Mouse (Mus musculus) stomach, embryonic 16.5 days (tissue): ENCODE measurements around the gene Tomm7. TPM values are rescaled to one million over a fixed set of nuclear protein-coding genes. Genes with fewer than 3 reads are reported as not detected.

ENCODE experiments used
- ATAC-seq: fragments of 200-750 bp; cut with Nextera tagmentation; 2 replicates; pipeline ENCODE4 v1.8.0; 2017; ENCODE audit warnings: moderate number of reproducible peaks, moderate TSS enrichment; ENCODE audit not compliant: insufficient read depth, low FRiP score
- H3K27ac ChIP-seq: fragments of 300-500 bp; sonication (generic); 2 replicates; pipeline ENCODE4 v1.5.1; 2014; ENCODE audit warnings: low read length
- H3K27me3 ChIP-seq: fragments of 300-500 bp; sonication (generic); 2 replicates; pipeline ENCODE4 v1.6.1; 2014; ENCODE audit warnings: low read length, control low read depth, mixed read lengths; ENCODE audit not compliant: control insufficient read depth, insufficient read depth
- H3K36me3 ChIP-seq: fragments of 300-500 bp; sonication (generic); 2 replicates; pipeline ENCODE4 v1.6.1; 2014; ENCODE audit warnings: low read length; ENCODE audit not compliant: control insufficient read depth, insufficient read depth
- H3K4me1 ChIP-seq: fragments of 300-500 bp; sonication (generic); 2 replicates; pipeline ENCODE4 v1.6.1; 2014; ENCODE audit warnings: low read length, control low read depth, mixed read lengths; ENCODE audit not compliant: control insufficient read depth, insufficient read depth
- H3K4me2 ChIP-seq: fragments of 300-500 bp; sonication (generic); 2 replicates; pipeline ENCODE4 v1.6.1; 2014; ENCODE audit warnings: low read depth, low read length, mixed read lengths
- H3K4me3 ChIP-seq: fragments of 300-500 bp; sonication (generic); replicated peaks from 2 replicates; pipeline ENCODE4 v1.5.1; 2014; ENCODE audit warnings: mild to moderate bottlenecking, low read length
- H3K9ac ChIP-seq: fragments of 300-500 bp; sonication (generic); 2 replicates; pipeline ENCODE4 v1.6.1; 2014; ENCODE audit warnings: low read length
- H3K9me3 ChIP-seq: fragments of 300-500 bp; sonication (generic); replicated peaks from 2 replicates; pipeline ENCODE4 v1.6.1; 2016; ENCODE audit warnings: low read length, control low read depth; ENCODE audit not compliant: control insufficient read depth
- WGBS: fragments of 180-500 bp; shearing (Covaris S2); extraction: QIAGEN DNeasy Blood & Tissue Kit; methylation state at CpG from one replicate; pipeline ENCODE4 v1.1.7; 2014; 5-methylcytosine and 5-hydroxymethylcytosine counted together
- polyA plus RNA-seq: library from polyadenylated mRNA; unstranded; fragments of >200 nt; fragmentation: Nextera tagmentation; extraction: Ambion mirVana; gene quantifications from 2 replicates; pipeline ENCODE4 v1.2.1, GENCODE M21; 2015

Tomm7 gene
- polyA plus RNA-seq, 1 experiment from 2014 or later, result 120 TPM

DNA sequence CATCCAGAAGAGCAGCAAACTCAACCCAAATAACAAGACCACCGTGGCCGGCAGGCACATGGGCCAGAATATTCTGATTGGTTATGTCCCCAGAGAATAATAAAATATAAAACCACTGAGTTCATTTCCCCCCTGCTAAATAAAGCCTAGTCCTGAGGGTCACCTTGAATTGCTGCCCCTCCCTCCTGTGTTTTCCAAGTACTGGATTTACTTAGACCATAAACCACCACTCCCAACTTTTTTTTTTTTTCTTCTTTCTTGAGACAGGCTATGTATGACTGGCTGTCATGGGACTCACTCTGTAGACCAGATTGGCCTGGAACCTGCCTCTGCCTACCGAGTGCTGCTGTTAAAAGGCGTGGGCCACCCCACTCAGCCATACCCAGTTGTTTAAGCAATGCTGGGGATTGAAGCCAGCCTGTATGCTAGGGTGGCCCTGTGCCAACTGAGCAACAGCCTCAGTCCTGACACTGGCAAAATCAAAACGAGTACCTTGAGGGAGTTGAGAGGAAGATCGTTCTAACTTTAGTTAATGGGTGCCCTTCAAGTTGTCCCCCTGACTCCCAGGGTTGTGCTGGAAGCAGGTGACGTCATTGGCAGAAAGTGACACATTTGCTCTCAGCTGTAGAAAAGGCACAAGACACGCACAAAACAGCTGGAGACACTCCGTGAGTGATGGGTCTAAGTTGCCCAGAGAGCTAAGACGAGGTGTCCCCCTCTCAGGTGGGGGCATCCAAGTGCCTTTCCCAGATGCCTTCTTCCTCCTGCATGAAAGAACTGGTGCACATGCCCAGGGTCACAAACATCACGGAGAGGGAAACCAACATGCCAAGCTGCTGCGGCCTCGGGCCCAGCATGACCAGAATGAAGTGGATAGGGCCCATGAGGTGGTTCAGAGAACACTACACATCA, 20.3 kb upstream of the Tomm7 start:
- 79% methylated on average over 13 of the region's 13 CpGs for WGBS
- ATAC-seq, result peak; percentile 75; the same call in 1 of the 2 replicates

GRCm38 (mm10) chr5:23863166-23864053, 19.4 kb upstream of the Tomm7 start:
- 0 out of 2 replicates have a peak, but pooled peaks have one; percentile 27 for ATAC-seq
- Histone ChIP-seq H3K27ac (peak overlapping the region; percentile 73), H3K27me3 (no peaks in the 10 kb centered on the region), H3K36me3 (no peaks in the 10 kb centered on the region), H3K4me2 (no peak overlapping the region), H3K9me3 (no peaks in the 10 kb centered on the region), H3K4me3 (no peak overlapping the region), H3K4me1 (peaks cover 16% of the 10 kb centered on the region), H3K9ac (no peak overlapping the region)
- 60% methylated on average over 7 of the region's 7 CpGs for WGBS

More for the DNA sequence above, 20.3 kb upstream of the Tomm7 start:
- H3K9ac ChIP-seq, result no peak overlapping the region
- no peaks in the 10 kb centered on the region for H3K9me3 ChIP-seq
- no peak overlapping the region for H3K4me3 ChIP-seq
- H3K27me3 ChIP-seq, result no peaks in the 10 kb centered on the region
- H3K4me1 ChIP-seq, result peaks cover 16% of the 10 kb centered on the region
- no peak overlapping the region for H3K4me2 ChIP-seq
- H3K27ac ChIP-seq, result peak overlapping the region; percentile 73
- no peaks in the 10 kb centered on the region for H3K36me3 ChIP-seq

DNA sequence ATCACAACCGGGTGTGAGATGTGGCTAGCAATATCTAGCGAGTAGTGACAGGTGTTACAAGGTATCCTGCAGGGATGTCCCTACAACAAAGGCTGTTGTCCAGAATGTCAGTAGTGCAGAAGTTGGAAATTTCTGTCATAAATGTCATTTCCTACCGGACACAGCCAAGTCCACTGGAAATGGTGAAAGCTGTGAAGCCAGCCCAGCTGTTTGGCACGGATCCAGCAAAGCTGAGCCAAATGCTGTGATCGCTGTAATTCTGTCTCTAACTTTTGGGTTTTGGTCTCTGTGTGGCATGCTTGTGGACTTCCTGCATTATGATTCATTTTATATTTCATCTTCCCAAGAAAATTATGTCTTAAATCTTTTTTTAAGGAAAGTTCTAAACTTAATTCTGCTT, 18.3 kb upstream of the Tomm7 start:
- 41% methylated on average over 5 of the region's 5 CpGs for WGBS
- no peak for ATAC-seq
- Histone ChIP-seq H3K9me3 (no peaks in the 10 kb centered on the region), H3K27ac (no peak overlapping the region), H3K4me3 (no peak overlapping the region), H3K4me1 (peaks cover 16% of the 10 kb centered on the region), H3K27me3 (no peaks in the 10 kb centered on the region), H3K9ac (no peak overlapping the region), H3K36me3 (no peaks in the 10 kb centered on the region), H3K4me2 (no peak overlapping the region)

- H3K27ac ChIP-seq, result no peak overlapping the region
- ATAC-seq, result no peak
- H3K36me3 ChIP-seq, result no peaks in the 10 kb centered on the region
- no peak overlapping the region for H3K4me2 ChIP-seq
- H3K9ac ChIP-seq, result no peak overlapping the region
- WGBS, result 86% methylated on average over 9 of the region's 9 CpGs
- H3K4me1 ChIP-seq, result peaks cover 16% of the 10 kb centered on the region
- no peaks in the 10 kb centered on the region for H3K27me3 ChIP-seq
- no peaks in the 10 kb centered on the region for H3K9me3 ChIP-seq
- no peak overlapping the region for H3K4me3 ChIP-seq
Measured at GRCm38 (mm10) chr5:23861721-23862120, 17.8 kb upstream of the Tomm7 start.

DNA sequence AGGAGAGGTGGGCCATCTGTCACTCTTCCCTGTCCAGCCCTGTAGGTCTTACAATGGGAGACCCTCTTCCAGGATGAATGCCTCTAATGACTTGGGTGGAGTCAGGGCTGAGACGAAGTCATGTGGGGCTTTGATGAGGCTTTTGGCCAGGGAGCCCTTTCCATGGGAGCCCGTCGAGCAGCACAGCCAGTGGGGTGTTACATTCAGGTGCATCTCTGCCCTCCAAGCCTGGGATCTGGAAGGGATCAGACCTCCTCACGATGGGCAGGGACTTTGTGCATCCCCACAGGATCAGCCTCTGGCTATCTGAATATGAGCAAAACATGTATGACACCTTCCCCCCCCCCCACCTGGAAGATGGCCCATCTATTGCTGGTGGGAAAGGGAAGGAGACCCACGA, 15.9 kb upstream of the Tomm7 start:
- no peaks in the 10 kb centered on the region for H3K9me3 ChIP-seq
- H3K4me2 ChIP-seq, result no peak overlapping the region
- H3K27ac ChIP-seq, result no peak overlapping the region
- no peak for ATAC-seq
- 86% methylated on average over 5 of the region's 5 CpGs for WGBS
- no peak overlapping the region for H3K9ac ChIP-seq
- peaks cover 4% of the 10 kb centered on the region; the same call in 1 of the 2 replicates for H3K36me3 ChIP-seq
- H3K4me3 ChIP-seq, result no peak overlapping the region
- H3K4me1 ChIP-seq, result peaks cover 16% of the 10 kb centered on the region
- H3K27me3 ChIP-seq, result no peaks in the 10 kb centered on the region

DNA sequence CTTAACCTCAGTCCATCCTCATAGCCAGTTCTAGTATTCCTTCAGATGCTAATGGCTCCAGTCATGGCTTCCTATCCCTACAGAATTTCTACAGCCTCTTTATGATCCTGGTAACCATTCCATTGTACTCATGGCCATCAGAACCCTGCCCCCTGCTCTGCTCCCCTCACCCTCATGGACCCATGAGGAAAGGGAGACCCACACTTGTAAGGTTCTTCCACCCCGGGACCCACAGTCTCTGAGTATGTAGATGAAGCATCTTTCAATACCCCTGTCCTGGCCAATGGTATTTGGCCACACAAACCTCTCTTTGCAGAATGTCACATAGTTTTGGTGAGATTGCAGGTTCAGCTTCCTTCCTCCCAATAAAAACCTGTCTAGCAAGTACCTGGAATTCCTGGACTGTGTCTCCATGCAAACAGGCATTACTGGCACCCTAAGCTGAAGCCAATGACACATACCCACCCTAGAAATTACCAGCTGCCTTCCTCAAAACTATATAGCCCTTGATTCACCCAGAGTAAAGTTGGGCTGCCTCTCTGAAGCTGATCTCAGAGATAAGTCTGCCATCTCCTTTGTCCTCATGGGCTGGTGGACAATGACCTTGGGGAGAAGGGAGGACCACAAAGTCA, 15.2 kb upstream of the Tomm7 start:
- H3K36me3 ChIP-seq, result peaks cover 5% of the 10 kb centered on the region; the same call in 1 of the 2 replicates
- H3K9me3 ChIP-seq, result no peaks in the 10 kb centered on the region
- WGBS, result 76% methylated on average over 1 of the region's 1 CpGs
- H3K4me1 ChIP-seq, result peaks cover 16% of the 10 kb centered on the region
- no peaks in the 10 kb centered on the region for H3K27me3 ChIP-seq
- no peak for ATAC-seq
- H3K27ac ChIP-seq, result no peak overlapping the region
- H3K9ac ChIP-seq, result no peak overlapping the region
- no peak overlapping the region for H3K4me2 ChIP-seq
- H3K4me3 ChIP-seq, result no peak overlapping the region

DNA sequence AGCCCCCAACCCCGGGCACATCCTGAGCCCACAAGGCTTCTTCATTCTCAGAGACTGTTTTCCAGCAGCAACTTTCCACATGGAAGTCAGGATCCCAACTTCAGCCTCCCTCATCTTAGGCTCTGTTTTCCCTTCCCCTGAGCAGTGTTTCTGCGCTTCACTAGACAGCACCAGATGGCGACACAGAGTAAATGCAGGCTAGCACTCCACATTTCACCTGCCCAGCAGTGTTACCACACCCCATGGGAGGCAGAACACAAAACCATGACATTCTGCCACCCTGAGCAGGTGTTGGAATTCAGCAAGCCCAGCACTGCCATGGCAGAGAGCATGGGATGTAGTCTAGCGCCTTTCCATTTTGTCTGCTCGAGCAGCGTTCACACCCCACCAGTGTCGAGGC, 14.7 kb upstream of the Tomm7 start:
- H3K9me3 ChIP-seq, result no peaks in the 10 kb centered on the region
- H3K4me1 ChIP-seq, result peaks cover 13% of the 10 kb centered on the region; the same call in 1 of the 2 replicates
- 81% methylated on average over 7 of the region's 7 CpGs for WGBS
- H3K9ac ChIP-seq, result no peak overlapping the region
- no peak overlapping the region for H3K27ac ChIP-seq
- no peak overlapping the region for H3K4me3 ChIP-seq
- H3K4me2 ChIP-seq, result no peak overlapping the region
- H3K27me3 ChIP-seq, result no peaks in the 10 kb centered on the region
- ATAC-seq, result no peak
- peaks cover 5% of the 10 kb centered on the region; the same call in 1 of the 2 replicates for H3K36me3 ChIP-seq

GRCm38 (mm10) chr5:23858001-23858400, 14.0 kb upstream of the Tomm7 start:
- no peaks in the 10 kb centered on the region for H3K27me3 ChIP-seq
- H3K4me1 ChIP-seq, result peaks cover 11% of the 10 kb centered on the region; the same call in 1 of the 2 replicates
- no peak overlapping the region for H3K4me2 ChIP-seq
- no peak overlapping the region for H3K27ac ChIP-seq
- no peak overlapping the region for H3K9ac ChIP-seq
- no peak overlapping the region for H3K4me3 ChIP-seq
- 68% methylated on average over 3 of the region's 3 CpGs for WGBS
- no peak for ATAC-seq
- H3K36me3 ChIP-seq, result peaks cover 7% of the 10 kb centered on the region; the same call in 1 of the 2 replicates
- H3K9me3 ChIP-seq, result no peaks in the 10 kb centered on the region
